Mouse (Mus musculus) forebrain, postnatal 0 days (tissue): Measurements from ENCODE around the gene Dclk1. TPM values are rescaled to one million over a fixed set of nuclear protein-coding genes. Genes with fewer than 3 reads are reported as not detected.

Source experiments
- ATAC-seq: fragments of 200-750 bp; cut with Nextera tagmentation; 2 replicates; pipeline ENCODE4 v1.8.0; 2017; ENCODE audit warnings: mild to moderate bottlenecking, moderate library complexity
- DNase-seq: peaks from one replicate; pipeline ENCODE4 v3.0.0-alpha.2; 2015
- H3K27ac ChIP-seq: fragments of 300-500 bp; sonication (generic); 2 replicates; pipeline ENCODE4 v1.5.1; 2014; ENCODE audit warnings: low read depth, mild to moderate bottlenecking, antibody characterized with exemption, low read length, moderate library complexity, mixed read lengths
- H3K27me3 ChIP-seq: fragments of 300-500 bp; sonication (generic); 2 replicates; pipeline ENCODE4 v1.6.1; 2014; ENCODE audit warnings: mild to moderate bottlenecking, low read length, mixed read lengths; ENCODE audit not compliant: insufficient read depth
- H3K36me3 ChIP-seq: fragments of 300-500 bp; sonication (generic); 2 replicates; pipeline ENCODE4 v1.6.1; 2014; ENCODE audit warnings: mild to moderate bottlenecking, moderate library complexity; ENCODE audit not compliant: insufficient read depth
- H3K4me1 ChIP-seq: fragments of 300-500 bp; sonication (generic); 2 replicates; pipeline ENCODE4 v1.6.1; 2014; ENCODE audit warnings: antibody characterized with exemption; ENCODE audit not compliant: insufficient read depth
- H3K4me2 ChIP-seq: fragments of 300-500 bp; sonication (generic); 2 replicates; pipeline ENCODE4 v1.6.1; 2014; ENCODE audit warnings: low read depth, mild to moderate bottlenecking, moderate library complexity
- H3K4me3 ChIP-seq: fragments of 300-500 bp; sonication (generic); 2 replicates; pipeline ENCODE4 v1.5.1; 2014; ENCODE audit warnings: low read depth, low read length, mixed read lengths
- H3K9ac ChIP-seq: fragments of 300-500 bp; sonication (generic); 2 replicates; pipeline ENCODE4 v1.6.1; 2014; ENCODE audit warnings: mild to moderate bottlenecking
- H3K9me3 ChIP-seq: fragments of 300-500 bp; sonication (generic); 2 replicates; pipeline ENCODE4 v1.6.1; 2016; ENCODE audit warnings: low read length
- CTCF ChIP-seq: sonication (generic); IDR thresholded peaks from 2 replicates; pipeline ENCODE4 v1.5.1; 2016; ENCODE audit warnings: antibody characterized with exemption, control low read depth, low read depth
- WGBS: fragments of 180-500 bp; shearing (Covaris S2); extraction: QIAGEN DNeasy Blood & Tissue Kit; methylation state at CpG from one replicate; pipeline ENCODE4 v1.1.7; 2014; 5-methylcytosine and 5-hydroxymethylcytosine counted together
- polyA plus RNA-seq: library from polyadenylated mRNA; unstranded; fragments of >200 nt; fragmentation: Nextera tagmentation; extraction: Ambion mirVana; gene quantifications from 2 replicates; pipeline ENCODE4 v1.2.1, GENCODE M21; 2015
- total RNA-seq: library from RNA; depleted of rRNA; stranded (reverse); fragments of >200 nt; gene quantifications from 2 replicates; pipeline ENCODE4 v1.2.3, GENCODE M21; 2014

The Dclk1 gene
- total and polyA plus RNA-seq, 2 experiments from 2014 or later = 219 to 347 TPM

GRCm38 (mm10) chr3:55227214-55227581 lies 15.0 kb upstream of the Dclk1 start:
- no peak for ATAC-seq
- H3K9ac ChIP-seq = no peak overlapping the region
- no peaks in the 10 kb centered on the region for H3K36me3 ChIP-seq
- peak overlapping the region; percentile 39 for H3K4me2 ChIP-seq
- DNase-seq = no peak
- 26% methylated on average over 4 of the region's 4 CpGs for WGBS
- no peak overlapping the region for H3K4me3 ChIP-seq
- H3K27ac ChIP-seq = peak overlapping the region; percentile 54; the same call in 1 of the 2 replicates
- no peak for TF ChIP-seq CTCF
- H3K4me1 ChIP-seq = peaks cover 11% of the 10 kb centered on the region
- H3K27me3 ChIP-seq = no peaks in the 10 kb centered on the region
- H3K9me3 ChIP-seq = no peaks in the 10 kb centered on the region

- under 1% methylated on average over 43 of the region's 45 CpGs for WGBS
- H3K27ac ChIP-seq = peak overlapping the region; percentile 99
Measured at GRCm38 (mm10) chr3:55242422-55243055, 375 bp downstream of the Dclk1 start.

GRCm38 (mm10) chr3:55243056-55243471 lies 900 bp downstream of the Dclk1 start:
- 2% methylated on average over 8 of the region's 8 CpGs for WGBS
- H3K4me2 ChIP-seq = peak overlapping the region; percentile 62
- H3K36me3 ChIP-seq = peaks cover 9% of the 10 kb centered on the region
- peak; percentile 39 for TF ChIP-seq CTCF
- no peak; the same call in 1 of the 2 replicates for ATAC-seq
- H3K27ac ChIP-seq = peak overlapping the region; percentile 99
- H3K4me3 ChIP-seq = peak overlapping the region; percentile 86
- peak overlapping the region; percentile 99 for H3K9ac ChIP-seq
- no peaks in the 10 kb centered on the region for H3K9me3 ChIP-seq
- no peaks in the 10 kb centered on the region for H3K27me3 ChIP-seq
- H3K4me1 ChIP-seq = peaks cover 21% of the 10 kb centered on the region
- DNase-seq = peak; percentile 82

More at GRCm38 (mm10) chr3:55242422-55243055, 375 bp downstream of the Dclk1 start:
- ATAC-seq (peak; percentile 96), DNase-seq (peak; percentile 94)
- Histone ChIP-seq H3K9ac (peak overlapping the region; percentile 99), H3K4me1 (peaks cover 19% of the 10 kb centered on the region), H3K4me3 (peak overlapping the region; percentile 86), H3K4me2 (peak overlapping the region; percentile 62), H3K27me3 (no peaks in the 10 kb centered on the region), H3K36me3 (peaks cover 4% of the 10 kb centered on the region; the same call in 1 of the 2 replicates), H3K9me3 (no peaks in the 10 kb centered on the region)
- peak; percentile 81 for TF ChIP-seq CTCF

- 24% methylated on average over 6 of the region's 6 CpGs for WGBS
- no peak for TF ChIP-seq CTCF
Measured at GRCm38 (mm10) chr3:55244087-55244486, 1.9 kb downstream of the Dclk1 start.

GRCm38 (mm10) chr3:55246618-55247272 lies 4.6 kb downstream of the Dclk1 start:
- WGBS = 90% methylated on average over 12 of the region's 12 CpGs
- TF ChIP-seq CTCF = no peak
- H3K4me1 ChIP-seq = peaks cover 30% of the 10 kb centered on the region
- no peaks in the 10 kb centered on the region for H3K27me3 ChIP-seq
- H3K4me3 ChIP-seq = no peak overlapping the region
- H3K27ac ChIP-seq = no peak overlapping the region
- DNase-seq = no peak
- no peaks in the 10 kb centered on the region for H3K9me3 ChIP-seq
- no peak overlapping the region for H3K4me2 ChIP-seq
- peaks cover 26% of the 10 kb centered on the region for H3K36me3 ChIP-seq
- ATAC-seq = no peak
- no peak overlapping the region for H3K9ac ChIP-seq

More at GRCm38 (mm10) chr3:55244087-55244486, 1.9 kb downstream of the Dclk1 start:
- ATAC-seq = no peak
- peak overlapping the region; percentile 86 for H3K4me3 ChIP-seq
- peak overlapping the region; percentile 62 for H3K4me2 ChIP-seq
- peak overlapping the region; percentile 99 for H3K27ac ChIP-seq
- no peaks in the 10 kb centered on the region for H3K9me3 ChIP-seq
- H3K9ac ChIP-seq = peak overlapping the region; percentile 99
- DNase-seq = peak; percentile 60
- H3K27me3 ChIP-seq = no peaks in the 10 kb centered on the region
- peaks cover 20% of the 10 kb centered on the region for H3K36me3 ChIP-seq
- H3K4me1 ChIP-seq = peaks cover 31% of the 10 kb centered on the region

GRCm38 (mm10) chr3:55248048-55248447 lies 5.9 kb downstream of the Dclk1 start:
- ATAC-seq (no peak), DNase-seq (no peak)
- Histone ChIP-seq H3K36me3 (peaks cover 29% of the 10 kb centered on the region), H3K27ac (no peak overlapping the region), H3K27me3 (no peaks in the 10 kb centered on the region), H3K9ac (no peak overlapping the region), H3K4me3 (no peak overlapping the region), H3K4me1 (peaks cover 27% of the 10 kb centered on the region), H3K4me2 (no peak overlapping the region), H3K9me3 (no peaks in the 10 kb centered on the region)
- WGBS = 67% methylated on average over 3 of the region's 3 CpGs
- no peak for TF ChIP-seq CTCF

- DNase-seq = peak; percentile 72
- TF ChIP-seq CTCF = no peak
- Histone ChIP-seq H3K4me3 (no peak overlapping the region), H3K27me3 (no peaks in the 10 kb centered on the region), H3K9ac (no peak overlapping the region), H3K9me3 (no peaks in the 10 kb centered on the region), H3K27ac (no peak overlapping the region), H3K4me1 (peaks cover 27% of the 10 kb centered on the region), H3K36me3 (peaks cover 31% of the 10 kb centered on the region), H3K4me2 (no peak overlapping the region)
- WGBS = 22% methylated on average over 6 of the region's 6 CpGs
- ATAC-seq = peak; percentile 81
Measured at GRCm38 (mm10) chr3:55248508-55248907, 6.3 kb downstream of the Dclk1 start.
